Mouse (Mus musculus) forebrain, postnatal 0 days (tissue): ENCODE measurements around the gene Aktip. TPM values are rescaled to one million over a fixed set of nuclear protein-coding genes. Genes with fewer than 3 reads are reported as not detected.

ENCODE experiments used
- ATAC-seq: fragments of 200-750 bp; cut with Nextera tagmentation; 2 replicates; pipeline ENCODE4 v1.8.0; 2017; ENCODE audit warnings: mild to moderate bottlenecking, moderate library complexity
- DNase-seq: peaks from one replicate; pipeline ENCODE4 v3.0.0-alpha.2; 2015
- H3K27ac ChIP-seq: fragments of 300-500 bp; sonication (generic); 2 replicates; pipeline ENCODE4 v1.5.1; 2014; ENCODE audit warnings: low read depth, mild to moderate bottlenecking, antibody characterized with exemption, low read length, moderate library complexity, mixed read lengths
- H3K27me3 ChIP-seq: fragments of 300-500 bp; sonication (generic); 2 replicates; pipeline ENCODE4 v1.6.1; 2014; ENCODE audit warnings: mild to moderate bottlenecking, low read length, mixed read lengths; ENCODE audit not compliant: insufficient read depth
- H3K36me3 ChIP-seq: fragments of 300-500 bp; sonication (generic); 2 replicates; pipeline ENCODE4 v1.6.1; 2014; ENCODE audit warnings: mild to moderate bottlenecking, moderate library complexity; ENCODE audit not compliant: insufficient read depth
- H3K4me1 ChIP-seq: fragments of 300-500 bp; sonication (generic); 2 replicates; pipeline ENCODE4 v1.6.1; 2014; ENCODE audit warnings: antibody characterized with exemption; ENCODE audit not compliant: insufficient read depth
- H3K4me2 ChIP-seq: fragments of 300-500 bp; sonication (generic); 2 replicates; pipeline ENCODE4 v1.6.1; 2014; ENCODE audit warnings: low read depth, mild to moderate bottlenecking, moderate library complexity
- H3K4me3 ChIP-seq: fragments of 300-500 bp; sonication (generic); 2 replicates; pipeline ENCODE4 v1.5.1; 2014; ENCODE audit warnings: low read depth, low read length, mixed read lengths
- H3K9ac ChIP-seq: fragments of 300-500 bp; sonication (generic); 2 replicates; pipeline ENCODE4 v1.6.1; 2014; ENCODE audit warnings: mild to moderate bottlenecking
- H3K9me3 ChIP-seq: fragments of 300-500 bp; sonication (generic); 2 replicates; pipeline ENCODE4 v1.6.1; 2016; ENCODE audit warnings: low read length
- CTCF ChIP-seq: sonication (generic); IDR thresholded peaks from 2 replicates; pipeline ENCODE4 v1.5.1; 2016; ENCODE audit warnings: antibody characterized with exemption, control low read depth, low read depth
- WGBS: fragments of 180-500 bp; shearing (Covaris S2); extraction: QIAGEN DNeasy Blood & Tissue Kit; methylation state at CpG from one replicate; pipeline ENCODE4 v1.1.7; 2014; 5-methylcytosine and 5-hydroxymethylcytosine counted together
- polyA plus RNA-seq: library from polyadenylated mRNA; unstranded; fragments of >200 nt; fragmentation: Nextera tagmentation; extraction: Ambion mirVana; gene quantifications from 2 replicates; pipeline ENCODE4 v1.2.1, GENCODE M21; 2015
- total RNA-seq: library from RNA; depleted of rRNA; stranded (reverse); fragments of >200 nt; gene quantifications from 2 replicates; pipeline ENCODE4 v1.2.3, GENCODE M21; 2014

The Aktip gene
- total and polyA plus RNA-seq, 2 experiments from 2014 or later: 119 to 129 TPM

GRCm38 (mm10) chr8:91227421-91227841, 27.7 kb upstream of the Aktip start:
- Histone ChIP-seq H3K4me1 (no peaks in the 10 kb centered on the region), H3K9ac (no peak overlapping the region), H3K27me3 (no peaks in the 10 kb centered on the region), H3K9me3 (no peaks in the 10 kb centered on the region), H3K4me2 (no peak overlapping the region), H3K27ac (no peak overlapping the region), H3K4me3 (no peak overlapping the region), H3K36me3 (peaks cover 8% of the 10 kb centered on the region; the same call in 1 of the 2 replicates)
- no peak for ATAC-seq
- DNase-seq: no peak
- TF ChIP-seq CTCF: no peak
- 86% methylated on average over 7 of the region's 7 CpGs for WGBS

GRCm38 (mm10) chr8:91224227-91224626, 24.5 kb upstream of the Aktip start:
- H3K36me3 ChIP-seq: peaks cover 6% of the 10 kb centered on the region
- H3K9ac ChIP-seq: no peak overlapping the region
- ATAC-seq (no peak), DNase-seq (no peak)
- no peak overlapping the region for H3K27ac ChIP-seq
- H3K27me3 ChIP-seq: no peaks in the 10 kb centered on the region
- H3K9me3 ChIP-seq: no peaks in the 10 kb centered on the region
- 87% methylated on average over 7 of the region's 7 CpGs for WGBS
- TF ChIP-seq CTCF: no peak
- no peaks in the 10 kb centered on the region for H3K4me1 ChIP-seq
- H3K4me3 ChIP-seq: no peak overlapping the region
- no peak overlapping the region for H3K4me2 ChIP-seq

DNA sequence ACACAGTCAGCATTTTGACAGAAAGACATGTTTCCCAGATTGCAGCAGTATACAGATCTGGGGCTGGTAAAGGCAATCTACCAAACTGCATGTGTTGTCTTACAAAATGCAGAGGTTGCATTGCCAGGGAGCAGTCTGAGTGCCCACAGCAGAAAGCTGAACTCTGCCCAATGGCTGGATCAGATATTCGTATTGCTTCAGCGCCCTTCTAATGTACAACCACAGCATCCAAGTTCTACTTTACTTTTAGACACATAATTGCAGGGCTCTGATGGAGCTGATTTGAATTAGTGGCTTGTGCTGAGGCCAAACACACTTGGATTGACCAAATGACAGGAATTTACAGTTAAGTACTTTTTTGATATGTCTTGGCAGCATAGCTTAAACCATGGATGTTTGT, 22.1 kb upstream of the Aktip start:
- H3K36me3 ChIP-seq: peaks cover 6% of the 10 kb centered on the region
- no peaks in the 10 kb centered on the region for H3K9me3 ChIP-seq
- no peak overlapping the region for H3K4me2 ChIP-seq
- 89% methylated on average over 2 of the region's 2 CpGs for WGBS
- no peak overlapping the region for H3K27ac ChIP-seq
- ATAC-seq: no peak
- no peak overlapping the region for H3K9ac ChIP-seq
- TF ChIP-seq CTCF: no peak
- H3K4me3 ChIP-seq: no peak overlapping the region
- no peak for DNase-seq
- H3K4me1 ChIP-seq: no peaks in the 10 kb centered on the region
- no peaks in the 10 kb centered on the region for H3K27me3 ChIP-seq

DNA sequence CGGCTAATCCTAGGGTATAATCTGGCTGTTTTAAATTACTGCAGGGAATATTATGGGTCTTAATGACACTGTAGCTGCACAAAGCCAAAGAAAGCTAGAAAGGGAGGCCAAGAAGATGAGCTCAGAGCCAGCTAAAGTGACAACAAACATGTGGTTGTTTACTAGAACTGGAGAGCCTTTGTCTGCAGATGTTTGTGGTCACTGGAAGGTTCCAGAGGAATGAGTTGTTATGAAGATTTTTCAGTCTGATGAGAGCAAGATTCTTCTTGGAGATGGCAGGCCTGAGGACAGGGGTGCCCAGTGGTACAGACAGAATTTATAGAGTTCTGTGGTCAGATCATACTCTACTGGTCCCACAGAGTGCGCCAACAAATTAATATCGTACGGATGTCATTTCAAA, 18.5 kb upstream of the Aktip start:
- no peak overlapping the region for H3K9ac ChIP-seq
- H3K4me2 ChIP-seq: no peak overlapping the region
- H3K27me3 ChIP-seq: no peaks in the 10 kb centered on the region
- ATAC-seq (no peak), DNase-seq (no peak)
- no peak overlapping the region for H3K27ac ChIP-seq
- 65% methylated on average over 4 of the region's 4 CpGs for WGBS
- no peak for TF ChIP-seq CTCF
- no peaks in the 10 kb centered on the region for H3K9me3 ChIP-seq
- H3K4me1 ChIP-seq: no peaks in the 10 kb centered on the region
- H3K36me3 ChIP-seq: peaks cover 6% of the 10 kb centered on the region; the same call in 1 of the 2 replicates
- no peak overlapping the region for H3K4me3 ChIP-seq

GRCm38 (mm10) chr8:91217062-91217905, 17.5 kb upstream of the Aktip start:
- H3K27me3 ChIP-seq: no peaks in the 10 kb centered on the region
- no peaks in the 10 kb centered on the region for H3K9me3 ChIP-seq
- H3K36me3 ChIP-seq: peaks cover 6% of the 10 kb centered on the region; the same call in 1 of the 2 replicates
- no peak overlapping the region for H3K4me2 ChIP-seq
- no peak overlapping the region for H3K27ac ChIP-seq
- DNase-seq: no peak
- no peak for TF ChIP-seq CTCF
- H3K4me3 ChIP-seq: no peak overlapping the region
- H3K9ac ChIP-seq: no peak overlapping the region
- WGBS: 78% methylated on average over 5 of the region's 5 CpGs
- no peak for ATAC-seq
- H3K4me1 ChIP-seq: no peaks in the 10 kb centered on the region

DNA sequence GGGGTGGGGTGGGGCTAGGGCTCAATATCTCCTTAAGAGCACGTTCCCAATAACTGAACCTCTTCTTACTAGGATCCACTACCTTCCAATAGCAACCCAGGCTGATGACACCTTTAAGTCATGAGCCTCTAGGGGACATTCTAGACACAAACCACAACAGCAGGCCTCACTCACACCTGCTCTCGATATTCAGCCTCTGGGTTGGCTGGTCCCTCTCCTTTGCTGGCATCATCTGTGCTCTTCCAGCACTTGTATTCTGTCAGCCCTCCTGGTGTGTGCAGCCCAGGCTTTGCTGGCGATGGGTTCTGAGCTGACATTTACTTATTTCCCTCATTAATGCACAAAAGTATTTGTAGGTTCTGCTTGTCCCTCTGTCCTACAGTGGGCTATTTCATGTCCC, 14.5 kb upstream of the Aktip start:
- DNase-seq (no peak), ATAC-seq (no peak)
- Histone ChIP-seq H3K27me3 (no peaks in the 10 kb centered on the region), H3K36me3 (no peaks in the 10 kb centered on the region), H3K9ac (no peak overlapping the region), H3K9me3 (no peaks in the 10 kb centered on the region), H3K27ac (no peak overlapping the region), H3K4me2 (no peak overlapping the region), H3K4me1 (no peaks in the 10 kb centered on the region), H3K4me3 (no peak overlapping the region)
- 73% methylated on average over 3 of the region's 3 CpGs for WGBS
- no peak for TF ChIP-seq CTCF

GRCm38 (mm10) chr8:91212948-91213347, 13.2 kb upstream of the Aktip start:
- Histone ChIP-seq H3K36me3 (no peaks in the 10 kb centered on the region), H3K4me2 (no peak overlapping the region), H3K27me3 (no peaks in the 10 kb centered on the region), H3K27ac (no peak overlapping the region), H3K4me3 (no peak overlapping the region), H3K9me3 (no peaks in the 10 kb centered on the region), H3K9ac (no peak overlapping the region), H3K4me1 (no peaks in the 10 kb centered on the region)
- ATAC-seq (no peak), DNase-seq (no peak)
- TF ChIP-seq CTCF: no peak
- 66% methylated on average over 2 of the region's 2 CpGs for WGBS
